Mouse (Mus musculus) CH12.LX (cell line): ENCODE data around the gene Phf3. TPM values are rescaled to one million over a fixed set of nuclear protein-coding genes. Genes with fewer than 3 reads are reported as not detected.

Source experiments
- DNase-seq: peaks from one replicate; pipeline ENCODE4 v3.0.0-alpha.2; 2013; ENCODE audit errors: extremely low read depth
- H3K27ac ChIP-seq: 2 replicates; pipeline ENCODE4 v1.5.1; 2012; ENCODE audit warnings: low read depth, mild to moderate bottlenecking, control low read depth, moderate library complexity; ENCODE audit not compliant: insufficient read depth
- H3K27me3 ChIP-seq: replicated peaks from 2 replicates; pipeline ENCODE3; 2012; ENCODE audit warnings: inconsistent platforms
- H3K36me3 ChIP-seq, 2 experiments: replicated peaks in 1 of 2; 2 replicates each; pipeline versions ENCODE3 to v1.6.1; 2012; ENCODE audit warnings: inconsistent platforms in 1 of 2, low read length in 1 of 2, mild to moderate bottlenecking in 1 of 2, mixed read lengths in 1 of 2, moderate library complexity in 1 of 2; ENCODE audit not compliant: control insufficient read depth in 1 of 2, insufficient read depth in 1 of 2
- H3K4me1 ChIP-seq, 2 experiments: 2 replicates each; pipeline ENCODE4 v1.6.1; 2012; ENCODE audit warnings: inconsistent platforms in 1 of 2, moderate library complexity in 1 of 2; ENCODE audit not compliant: insufficient read depth in 2 of 2, control insufficient read depth in 1 of 2
- H3K4me2 ChIP-seq: 2 replicates; pipeline ENCODE4 v1.6.1; 2012; ENCODE audit warnings: low read depth, mild to moderate bottlenecking, control low read depth; ENCODE audit not compliant: poor library complexity, insufficient read depth, severe bottlenecking
- H3K4me3 ChIP-seq, 3 experiments: fragments of 150-350 bp in 1 of 3; sonication (generic) in 1 of 3; replicated peaks in 1 of 3; 2 replicates each; pipeline versions ENCODE3 to v1.5.1; 2011 to 2012; ENCODE audit warnings: low read depth in 2 of 3, low read length in 2 of 3, mild to moderate bottlenecking in 2 of 3, moderate library complexity in 2 of 3, control low read depth in 1 of 3, improper control_type of control experiment in 1 of 3, inconsistent platforms in 1 of 3, mixed read lengths in 1 of 3; ENCODE audit not compliant: poor library complexity in 1 of 3
- H3K79me2 ChIP-seq: replicated peaks from 2 replicates; pipeline ENCODE4 v1.6.1; 2012; ENCODE audit warnings: mild to moderate bottlenecking, moderate library complexity; ENCODE audit not compliant: control insufficient read depth, poor library complexity, insufficient read depth, severe bottlenecking; ENCODE audit errors: extremely low read depth
- H3K9ac ChIP-seq: 2 replicates; pipeline ENCODE4 v1.6.1; 2012; ENCODE audit warnings: low read depth, mild to moderate bottlenecking, control low read depth, moderate library complexity; ENCODE audit not compliant: insufficient read depth
- H3K9me3 ChIP-seq: replicated peaks from 2 replicates; pipeline ENCODE3; 2012; ENCODE audit warnings: low read length, inconsistent platforms, mixed read lengths
- GABPA ChIP-seq: IDR thresholded peaks from 2 replicates; pipeline ENCODE4 v1.6.1; 2012; ENCODE audit warnings: low read depth, low read length, improper control_type of control experiment, inconsistent platforms; ENCODE audit not compliant: insufficient replicate concordance
- HCFC1 ChIP-seq: IDR thresholded peaks from 2 replicates; pipeline ENCODE4 v1.6.1; 2012; ENCODE audit warnings: low read depth, mild to moderate bottlenecking, inconsistent platforms, low read length, improper control_type of control experiment
- IRF4 ChIP-seq: IDR thresholded peaks from 2 replicates; pipeline ENCODE4 v1.6.1; 2014; ENCODE audit warnings: low read depth, mild to moderate bottlenecking, inconsistent platforms, low read length, improper control_type of control experiment
- MAFK ChIP-seq: IDR thresholded peaks from 2 replicates; pipeline ENCODE4 v1.6.1; 2011; ENCODE audit warnings: low read length, improper control_type of control experiment; ENCODE audit not compliant: insufficient replicate concordance
- MAX ChIP-seq: IDR thresholded peaks from 2 replicates; pipeline ENCODE4 v1.6.1; 2011; ENCODE audit warnings: low read length, improper control_type of control experiment
- MXI1 ChIP-seq: IDR thresholded peaks from 2 replicates; pipeline ENCODE4 v1.6.1; 2011; ENCODE audit warnings: mild to moderate bottlenecking, low read depth, low read length, improper control_type of control experiment
- NRF1 ChIP-seq: IDR thresholded peaks from 2 replicates; pipeline ENCODE4 v1.6.1; 2014; ENCODE audit warnings: low read depth, mild to moderate bottlenecking, inconsistent platforms, low read length, improper control_type of control experiment, moderate library complexity
- RAD21 ChIP-seq: IDR thresholded peaks from 2 replicates; pipeline ENCODE4 v1.6.1; 2011; ENCODE audit warnings: low read depth, mild to moderate bottlenecking, low read length, improper control_type of control experiment, moderate library complexity
- RCOR1 ChIP-seq: conservative IDR thresholded peaks from 2 replicates; pipeline ENCODE4 v1.6.1; 2012; ENCODE audit warnings: low read depth, mild to moderate bottlenecking, inconsistent platforms, low read length, improper control_type of control experiment
- SMC3 ChIP-seq: IDR thresholded peaks from 2 replicates; pipeline ENCODE4 v1.6.1; 2011; ENCODE audit warnings: low read depth, low read length, improper control_type of control experiment
- UBTF ChIP-seq: IDR thresholded peaks from 2 replicates; pipeline ENCODE4 v1.6.1; 2012; ENCODE audit warnings: low read depth, mild to moderate bottlenecking, inconsistent platforms, low read length, improper control_type of control experiment, moderate library complexity
- ZMIZ1 ChIP-seq: IDR thresholded peaks from 2 replicates; pipeline ENCODE4 v1.6.1; 2012; ENCODE audit warnings: low read depth, mild to moderate bottlenecking, inconsistent platforms, low read length, improper control_type of control experiment
- dilution Hi-C: fragments of 300-500 bp; cut with MboI; formaldehyde crosslinking; loops from 2 replicates; pipeline ENCODE4 v1.14.3; 2020; ENCODE audit warnings: low sequenced_read_pairs; ENCODE audit not compliant: extremely low pct_unique_long_range_greater_than_20kb, extremely low pct_ligation_motif_present
- in situ Hi-C: fragments of 300-500 bp; cut with MboI; formaldehyde crosslinking; loops from 3 replicates; pipeline ENCODE4 v1.14.3; 2019; ENCODE audit warnings: low sequenced_read_pairs, low pct_ligation_motif_present, low pct_unique_long_range_greater_than_20kb, mixed read lengths
- polyA plus RNA-seq: library from polyadenylated mRNA; unstranded; fragments of >175 nt; gene quantifications from 2 replicates; pipeline ENCODE4 v1.2.1, GENCODE M21; 2012; ENCODE audit warnings: low read depth; ENCODE audit not compliant: insufficient read length
- total RNA-seq, 2 experiments: library from RNA; depleted of rRNA; stranded (reverse); fragments of 300-350 nt in 1 of 2; fragments of >200 nt in 1 of 2; gene quantifications; 2 replicates each; pipeline ENCODE4 v1.2.3; 2012 to 2014

The Phf3 gene
- total and polyA plus RNA-seq, 3 experiments, result 38.8 to 54.1 (median 40.6) TPM

- H3K9me3 ChIP-seq, result no peaks in the 10 kb centered on the region
- H3K4me3 ChIP-seq, result no peak overlapping the region
- in situ Hi-C loops, result no loop called here
- H3K9ac ChIP-seq, result no peak overlapping the region
- dilution Hi-C loops, result no loop called here
- H3K79me2 ChIP-seq, result no peaks in the 10 kb centered on the region
- no peak overlapping the region for H3K27ac ChIP-seq
- TF ChIP-seq RCOR1 (no peak), GABPA (no peak), RAD21 (no peak), HCFC1 (no peak), UBTF (no peak)
- no peak overlapping the region for H3K4me2 ChIP-seq
- H3K4me1 ChIP-seq, result no peaks in the 10 kb centered on the region
- no peak for DNase-seq
- no peaks in the 10 kb centered on the region for H3K27me3 ChIP-seq
- H3K36me3 ChIP-seq, result peaks cover 60 to 81% of the 10 kb centered on the region in 2 experiments
Observed at GRCm38 (mm10) chr1:30808101-30808699, 65.5 kb downstream of the Phf3 start.

DNA sequence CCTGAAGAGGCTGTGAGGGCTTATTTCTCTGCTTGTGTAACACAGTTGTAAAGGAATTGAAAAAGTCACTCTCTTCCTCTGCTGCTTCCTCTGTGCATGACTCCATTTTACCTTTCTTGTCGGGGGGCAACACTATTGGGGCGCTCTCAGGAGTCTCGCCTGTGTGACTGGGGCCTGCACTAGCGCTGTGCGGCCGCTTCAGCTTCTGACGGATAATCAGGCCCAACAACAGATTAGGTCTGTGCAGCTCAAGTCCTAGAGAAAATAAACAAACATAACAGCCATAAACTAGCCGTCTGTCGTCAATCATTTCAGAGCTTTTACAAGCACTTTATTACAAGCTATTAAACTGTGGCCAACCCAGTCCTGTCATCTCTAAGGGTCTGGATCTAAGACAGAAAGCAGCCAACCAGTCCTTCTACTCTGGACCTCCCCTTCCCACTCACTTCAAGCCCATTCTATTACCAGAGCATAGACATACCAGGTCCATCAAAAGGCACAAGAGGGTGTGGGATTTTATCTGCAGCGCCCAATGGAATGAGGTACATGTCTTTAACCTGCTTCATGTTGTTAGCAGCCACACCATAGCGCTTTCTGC lies 67.9 kb downstream of the Phf3 start:
- no peak overlapping the region for H3K4me3 ChIP-seq
- H3K9me3 ChIP-seq, result no peaks in the 10 kb centered on the region
- H3K27ac ChIP-seq, result no peak overlapping the region
- no peaks in the 10 kb centered on the region for H3K27me3 ChIP-seq
- no peak overlapping the region for H3K4me2 ChIP-seq
- H3K79me2 ChIP-seq, result no peaks in the 10 kb centered on the region
- no peak for DNase-seq
- no peaks in the 10 kb centered on the region for H3K4me1 ChIP-seq
- in situ Hi-C loops, result no loop called here
- TF ChIP-seq MAX, result no peak
- TF ChIP-seq UBTF, result no peak
- no peak for TF ChIP-seq ZMIZ1
- no peak for TF ChIP-seq IRF4
- TF ChIP-seq MXI1, result no peak
- dilution Hi-C loops, result no loop called here
- no peak overlapping the region for H3K9ac ChIP-seq
- H3K36me3 ChIP-seq, result peaks cover 43 to 74% of the 10 kb centered on the region in 2 experiments

DNA sequence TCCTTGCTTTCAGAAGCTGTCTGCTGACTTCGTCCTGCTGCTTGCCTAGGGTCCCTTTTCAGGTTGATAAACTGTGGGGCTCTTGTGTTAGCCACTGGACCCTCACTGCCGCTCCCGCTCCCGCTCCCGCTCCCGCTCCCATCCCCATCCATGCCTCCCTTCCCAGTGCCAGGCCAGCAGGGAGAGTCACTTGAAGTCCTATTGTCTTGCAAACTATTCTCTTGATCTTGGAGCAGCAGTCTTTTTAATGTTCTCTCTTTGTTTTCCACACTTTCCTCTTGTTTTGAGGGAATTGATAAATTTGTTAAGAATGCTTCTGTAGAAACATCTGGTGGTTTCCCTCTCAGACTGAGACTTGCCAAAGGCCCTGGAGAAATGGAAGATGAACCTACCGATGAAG lies 68.8 kb downstream of the Phf3 start:
- H3K27me3 ChIP-seq, result no peaks in the 10 kb centered on the region
- H3K4me1 ChIP-seq, result peaks cover 0 to 4% of the 10 kb centered on the region in 2 experiments; a peak in 1 of 4 replicates
- H3K9me3 ChIP-seq, result no peaks in the 10 kb centered on the region
- H3K36me3 ChIP-seq, result peaks cover 35 to 65% of the 10 kb centered on the region in 2 experiments
- no peak overlapping the region for H3K27ac ChIP-seq
- DNase-seq, result no peak
- H3K79me2 ChIP-seq, result no peaks in the 10 kb centered on the region
- in situ Hi-C loops, result no loop called here
- no peak overlapping the region for H3K9ac ChIP-seq
- no peak overlapping the region for H3K4me3 ChIP-seq
- no peak for TF ChIP-seq MAFK
- TF ChIP-seq SMC3, result no peak
- no peak for TF ChIP-seq ZMIZ1
- no peak for TF ChIP-seq NRF1
- no peak for TF ChIP-seq MXI1
- TF ChIP-seq IRF4, result no peak
- H3K4me2 ChIP-seq, result no peak overlapping the region
- dilution Hi-C loops, result no loop called here
